Mouse (Mus musculus): ENCODE results near the gene Mgat4a.

The Mgat4a gene

DNA sequence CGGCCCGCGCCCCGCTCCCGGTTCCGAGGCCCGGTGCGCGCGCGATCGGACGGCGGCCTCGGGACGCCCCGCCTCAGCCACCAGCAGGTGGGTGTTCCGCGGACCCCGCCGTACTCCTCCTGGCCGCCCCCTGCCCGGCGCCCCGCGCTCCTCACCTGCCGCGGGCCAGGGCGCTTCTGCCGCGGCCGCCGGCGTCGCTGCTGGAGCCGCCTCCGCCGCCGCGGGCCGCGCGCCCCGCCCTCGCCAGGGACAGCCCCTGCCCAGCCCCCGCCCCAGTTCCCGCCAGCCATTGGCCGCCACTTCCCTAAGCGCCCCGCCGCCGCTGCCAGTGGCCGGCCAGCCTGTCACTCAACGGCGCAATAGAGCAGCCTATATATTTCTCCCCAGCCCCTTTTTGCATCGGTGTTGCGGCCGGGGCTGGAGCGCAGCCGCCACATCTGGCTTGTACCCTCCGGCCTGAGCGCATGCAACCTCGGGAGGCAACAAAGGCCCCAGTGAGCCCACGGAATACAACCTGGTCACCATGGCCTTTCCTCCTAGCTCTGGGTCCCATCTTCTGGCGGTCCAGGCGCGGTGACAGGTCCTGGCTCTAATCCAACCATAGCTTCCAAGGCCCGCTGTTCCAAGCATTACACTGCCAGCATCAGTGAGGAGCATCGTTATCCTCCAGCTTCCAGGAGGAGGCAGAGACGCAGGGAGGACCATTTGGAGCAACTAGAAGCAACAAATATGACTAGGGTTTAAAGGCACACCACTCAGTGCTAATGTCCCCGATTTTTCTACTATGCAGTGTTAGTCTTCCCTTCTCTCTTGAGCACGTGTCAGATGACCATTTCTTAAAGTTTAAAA is at the start of gene Mgat4a:
Gene Mgat4a, minus strand, starts transcription at position 207 of the 849 bp plus-strand sequence.
- peak; percentile 57 to 89 for DNase-seq (ENCODE audit: low spot score in 2 of 2)

DNA sequence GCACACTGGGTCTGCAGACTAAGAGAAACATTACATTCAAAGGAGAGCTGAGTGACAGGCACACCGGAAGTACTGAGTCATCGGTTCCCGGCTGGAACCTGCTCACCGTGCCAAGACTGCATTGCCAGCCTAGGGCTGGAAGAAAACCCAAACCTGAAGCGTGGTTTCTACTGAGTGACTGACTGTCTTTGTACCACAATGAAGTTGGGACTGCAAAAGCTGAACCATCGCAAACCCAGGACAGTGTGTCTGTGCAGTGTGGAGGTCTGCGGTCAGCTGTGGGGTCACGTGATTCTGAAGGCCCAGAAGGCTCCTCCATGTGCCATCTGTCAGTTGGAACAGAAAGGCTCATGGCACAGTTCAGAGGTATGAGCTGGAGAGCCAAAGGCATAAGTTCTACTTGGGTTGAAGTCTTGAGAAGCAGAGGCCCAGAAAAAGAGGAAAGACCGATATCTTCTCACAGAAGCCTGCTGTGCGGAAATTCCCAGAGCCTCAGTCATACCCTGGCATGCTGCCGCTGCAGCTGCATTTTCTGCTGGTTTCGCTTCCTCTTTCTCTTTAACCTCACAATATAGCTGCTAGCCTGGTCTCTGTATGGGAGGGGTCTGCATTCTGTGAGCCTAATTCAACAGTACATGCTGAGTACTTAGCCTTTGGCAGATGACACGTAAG is 45.1 kb upstream of the Mgat4a start:
- DNase-seq (ENCODE audit: low spot score in 2 of 2): peak; percentile 19 to 69

DNA sequence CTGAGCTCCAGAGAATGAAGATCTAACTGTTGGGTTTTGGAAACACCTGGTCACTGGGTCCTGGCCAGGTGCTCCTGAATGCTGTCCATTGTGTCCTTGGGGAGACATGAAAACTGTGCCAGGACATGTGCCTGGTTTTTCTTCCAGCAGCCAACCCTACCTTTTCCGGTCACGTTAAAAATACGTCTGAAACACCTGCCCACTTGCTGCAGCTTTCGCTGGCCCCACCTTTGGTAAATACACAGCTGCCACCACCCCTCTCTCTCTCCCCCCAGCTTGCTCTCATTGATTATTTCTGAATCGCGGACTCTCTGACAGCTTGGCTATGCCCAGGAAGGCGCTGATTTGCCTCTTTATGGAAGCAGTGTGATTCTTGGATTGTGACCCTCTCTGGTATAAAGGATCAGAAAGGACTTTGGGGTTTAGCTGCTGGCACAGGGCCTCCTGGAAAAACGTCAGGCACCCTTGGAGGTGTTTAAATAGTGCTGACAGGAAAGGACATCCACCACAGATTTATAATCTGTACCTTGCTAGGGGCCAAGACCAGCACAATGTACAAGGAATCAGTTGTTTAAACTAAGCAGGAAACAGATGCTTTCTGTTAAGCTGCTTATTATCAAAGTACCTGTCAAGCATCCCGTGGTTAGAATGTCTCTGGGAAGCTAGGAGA is 43.1 kb upstream of the Mgat4a start:
- DNase-seq (ENCODE audit: low spot score in 2 of 2): no peak

DNA sequence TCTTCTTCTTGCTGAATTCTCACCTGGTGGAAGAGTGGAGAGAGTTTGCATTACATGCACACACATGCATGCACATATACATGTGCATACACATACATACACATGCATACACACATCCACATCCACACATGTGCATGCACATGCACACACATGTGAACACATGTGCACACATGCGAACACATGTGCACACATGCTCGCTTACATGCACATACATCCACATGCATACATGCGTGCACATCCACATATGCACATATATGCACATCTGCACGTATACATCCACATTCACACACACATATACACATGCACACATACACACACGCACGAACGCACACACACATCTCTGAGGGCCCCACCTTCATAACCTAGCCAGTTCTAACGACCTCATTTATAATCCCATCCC is 42.4 kb upstream of the Mgat4a start:
- DNase-seq (ENCODE audit: low spot score in 2 of 2): no peak

DNA sequence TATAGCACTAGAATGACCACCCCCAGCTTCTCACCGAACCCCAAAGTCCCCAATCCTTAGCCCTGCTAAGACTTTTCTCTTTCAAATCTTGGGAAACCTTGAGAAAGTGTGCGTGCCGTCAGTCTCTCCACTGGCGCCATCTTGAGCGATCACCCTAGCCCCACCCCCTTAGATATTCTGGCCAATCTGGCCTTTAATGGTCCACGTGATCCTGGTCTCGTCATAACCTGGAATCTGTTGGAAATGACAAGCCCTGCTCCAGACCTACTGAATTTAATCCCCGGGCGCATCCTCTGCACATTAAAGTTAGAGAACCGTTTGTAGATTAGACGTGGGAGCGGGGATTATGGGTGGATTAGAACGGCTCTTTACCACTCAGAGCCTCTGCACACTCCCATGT is 38.9 kb upstream of the Mgat4a start:
- DNase-seq (ENCODE audit: low spot score in 2 of 2): no peak

DNA sequence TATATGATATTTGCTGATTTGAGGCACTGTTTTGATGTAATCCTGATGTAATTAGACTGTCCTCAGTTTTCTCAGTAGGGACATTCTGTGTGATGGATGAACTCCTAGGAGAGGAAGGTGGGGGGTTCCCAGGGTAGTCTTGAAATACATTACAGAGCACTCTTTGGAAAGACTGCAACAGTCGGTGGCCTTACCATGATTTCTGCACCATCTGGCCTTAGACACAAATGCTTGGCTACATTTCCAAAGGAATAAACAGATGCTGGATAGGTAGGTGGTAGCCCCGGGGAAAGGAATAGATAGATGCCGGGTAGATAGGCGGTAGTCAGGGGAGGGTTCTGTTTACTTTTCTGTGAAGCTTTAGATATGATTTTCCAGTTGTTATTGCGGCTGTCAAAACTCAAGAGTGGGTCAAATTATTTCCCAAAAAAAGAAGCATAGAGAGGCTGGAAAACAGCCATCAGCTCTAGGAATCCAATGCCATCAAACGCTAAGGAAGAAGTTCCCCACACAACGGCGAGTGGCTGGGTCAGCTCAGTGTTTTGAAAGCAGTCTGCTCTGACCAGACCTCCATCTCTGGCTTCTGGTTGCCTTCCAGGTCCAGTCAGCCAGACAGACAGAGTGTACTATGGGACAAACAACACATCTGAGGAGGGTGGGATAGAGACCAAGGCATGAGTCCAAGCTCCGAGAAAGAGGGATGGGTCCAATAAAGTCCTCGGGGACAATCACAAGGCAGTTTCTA is 31.9 kb upstream of the Mgat4a start:
- DNase-seq (ENCODE audit: low spot score in 2 of 2): no peak

DNA sequence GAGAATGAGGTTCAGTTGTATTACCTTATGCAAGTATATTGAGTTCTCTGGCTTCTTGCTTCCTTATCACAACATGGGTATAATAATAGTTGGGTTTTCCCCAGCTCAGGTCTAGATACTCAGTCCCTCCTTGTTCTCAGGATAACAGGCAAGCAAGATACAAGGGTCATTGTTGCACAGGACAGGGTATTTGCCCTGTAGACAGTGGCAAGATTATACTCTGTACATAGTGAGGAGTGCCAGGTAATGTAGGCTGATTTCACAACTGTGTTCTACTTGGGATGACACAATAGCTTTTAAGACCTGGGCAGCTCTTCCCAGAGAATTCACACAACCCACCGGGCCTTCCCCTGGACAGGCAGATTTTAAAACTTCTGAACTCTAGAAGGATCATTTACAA is 27.6 kb upstream of the Mgat4a start:
- DNase-seq (ENCODE audit: low spot score in 2 of 2): no peak

DNA sequence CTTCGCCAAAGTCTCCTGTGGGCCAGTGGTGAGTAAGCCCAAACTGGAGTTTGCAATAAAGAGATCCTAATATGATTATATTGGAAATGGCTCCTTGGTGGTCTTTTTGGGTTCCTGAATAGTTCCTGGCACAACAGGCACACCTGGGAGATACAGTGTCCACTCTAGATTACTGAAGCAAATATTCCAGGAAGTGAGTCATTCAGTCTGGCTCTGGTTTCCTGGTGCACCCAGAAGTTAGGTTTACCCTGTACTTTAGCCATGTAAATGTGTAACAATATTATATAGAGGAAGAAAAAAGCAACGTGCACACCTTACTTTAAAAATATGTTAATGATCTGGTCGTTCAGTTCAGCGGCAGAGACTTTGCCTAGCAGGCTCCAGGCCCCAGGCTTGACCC is 25.9 kb upstream of the Mgat4a start:
- no peak for DNase-seq (ENCODE audit: low spot score in 2 of 2)

DNA sequence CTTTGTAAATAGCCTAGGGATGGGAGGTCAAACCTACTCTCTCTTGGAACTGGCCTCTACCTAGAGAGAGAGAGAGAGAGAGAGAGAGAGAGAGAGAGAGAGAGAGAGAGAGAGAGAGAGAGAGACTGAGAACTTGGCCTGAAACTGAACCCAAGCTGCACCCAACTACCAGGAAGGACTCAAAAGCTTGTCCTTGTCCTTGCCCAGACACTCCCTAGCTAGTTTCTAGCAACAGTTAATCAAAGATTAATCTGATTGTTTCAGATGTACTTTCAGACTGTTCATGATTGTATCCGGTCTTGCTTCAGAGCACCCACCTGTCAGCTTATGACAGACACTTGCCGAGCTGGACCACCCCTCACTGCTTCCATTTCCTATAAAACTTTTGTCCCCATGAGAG is 25.5 kb upstream of the Mgat4a start:
- DNase-seq (ENCODE audit: low spot score in 2 of 2): no peak

DNA sequence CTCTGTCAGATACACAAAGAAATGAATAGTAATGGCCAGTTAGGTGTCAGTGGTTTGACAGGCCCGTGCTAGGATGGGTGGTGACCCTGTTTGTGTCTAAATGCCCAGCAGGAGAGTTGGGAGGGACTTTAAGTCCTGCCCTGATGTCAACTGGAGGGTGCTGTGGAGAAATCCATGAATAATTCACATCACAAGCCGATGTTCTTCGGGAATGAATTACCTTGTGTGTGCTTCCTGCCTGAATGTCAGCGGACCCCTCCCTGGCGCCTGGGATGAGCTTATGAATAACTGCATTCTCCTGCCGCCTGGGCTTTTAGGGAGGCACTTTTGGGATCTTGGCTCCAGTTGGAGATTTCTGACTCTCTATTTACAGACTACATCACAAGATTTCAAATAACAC is 24.6 kb upstream of the Mgat4a start:
- no peak for DNase-seq (ENCODE audit: low spot score in 2 of 2)

DNA sequence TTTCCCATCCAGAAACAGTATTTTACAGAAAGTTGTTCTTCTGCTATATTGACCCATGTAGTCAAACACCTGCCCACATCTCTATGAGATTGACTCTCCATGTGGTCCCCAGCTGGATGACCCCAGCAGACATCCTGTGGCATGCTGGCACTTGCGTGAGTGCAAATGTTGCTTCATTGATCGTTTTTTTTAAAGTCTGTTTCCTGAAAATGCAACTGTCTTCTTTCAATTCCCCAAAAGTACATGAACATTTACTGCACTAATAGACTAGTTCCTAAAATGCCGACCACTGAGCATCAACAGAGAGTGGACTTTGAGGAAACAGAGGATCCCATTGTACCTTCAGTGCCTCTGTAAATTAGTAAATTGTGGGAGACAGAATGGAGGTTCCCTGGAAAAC is 21.1 kb upstream of the Mgat4a start:
- peak in 1 of 2 experiments; percentile 23 for DNase-seq (ENCODE audit: low spot score in 2 of 2)

DNA sequence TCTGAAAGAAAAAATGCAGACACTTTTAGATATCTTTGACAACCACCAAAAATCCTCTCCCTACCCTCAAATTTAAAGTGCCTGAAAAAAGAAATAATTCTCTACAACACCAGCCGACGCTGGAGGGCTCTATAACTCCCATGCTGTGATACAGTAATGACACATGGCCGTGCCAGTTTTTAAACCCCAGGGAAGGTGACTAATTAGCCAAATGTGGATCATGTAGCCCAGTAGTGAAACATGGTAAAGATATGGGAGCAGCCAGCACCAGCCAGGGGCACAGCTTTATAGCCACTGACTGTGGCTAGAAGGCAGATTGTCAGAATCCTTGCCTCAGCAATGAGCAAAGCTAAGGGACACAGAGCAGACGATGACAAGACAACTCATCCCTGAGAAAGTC is 19.5 kb upstream of the Mgat4a start:
- no peak for DNase-seq (ENCODE audit: low spot score in 2 of 2)

DNA sequence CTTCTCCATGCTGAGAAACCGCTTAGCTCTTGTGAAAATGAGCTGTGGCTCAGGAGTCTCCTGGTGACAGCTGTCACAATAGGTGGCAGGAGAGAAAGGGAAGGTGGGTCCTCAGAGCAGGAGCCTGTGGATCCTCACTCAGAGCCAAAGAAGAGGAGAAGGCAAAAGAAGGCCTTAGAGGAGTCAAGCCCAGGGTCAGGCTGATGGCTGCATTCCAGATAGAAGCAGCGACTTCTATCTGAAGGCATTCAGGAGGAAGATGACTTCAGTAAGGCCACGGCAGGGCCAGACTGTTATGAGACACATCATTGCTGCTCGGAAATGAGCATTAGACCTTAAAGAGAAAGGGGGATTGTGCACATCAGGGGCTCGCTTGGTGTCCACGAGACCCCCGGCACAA is 11.2 kb upstream of the Mgat4a start:
- no peak for DNase-seq (ENCODE audit: low spot score in 2 of 2)

DNA sequence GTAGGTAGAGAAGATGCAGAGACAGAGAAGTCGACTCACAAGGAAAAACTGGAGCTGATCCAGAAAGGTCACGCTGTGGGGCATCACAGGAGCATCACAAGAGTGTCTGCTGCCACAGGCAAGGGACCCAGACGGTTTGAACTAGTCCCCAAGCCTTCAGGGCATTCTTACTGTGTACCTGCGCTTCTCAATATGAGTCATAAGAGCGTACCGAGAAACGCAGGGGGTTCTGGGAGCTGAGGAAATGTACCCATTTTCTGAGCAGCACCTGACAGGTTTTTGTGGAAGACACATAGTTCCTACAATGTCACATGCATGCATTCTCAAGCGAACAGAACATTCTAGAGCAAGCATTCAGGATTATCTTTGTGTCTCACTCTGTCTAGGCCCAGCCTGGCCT is 8.7 kb upstream of the Mgat4a start:
- no peak for DNase-seq (ENCODE audit: low spot score in 2 of 2)

DNA sequence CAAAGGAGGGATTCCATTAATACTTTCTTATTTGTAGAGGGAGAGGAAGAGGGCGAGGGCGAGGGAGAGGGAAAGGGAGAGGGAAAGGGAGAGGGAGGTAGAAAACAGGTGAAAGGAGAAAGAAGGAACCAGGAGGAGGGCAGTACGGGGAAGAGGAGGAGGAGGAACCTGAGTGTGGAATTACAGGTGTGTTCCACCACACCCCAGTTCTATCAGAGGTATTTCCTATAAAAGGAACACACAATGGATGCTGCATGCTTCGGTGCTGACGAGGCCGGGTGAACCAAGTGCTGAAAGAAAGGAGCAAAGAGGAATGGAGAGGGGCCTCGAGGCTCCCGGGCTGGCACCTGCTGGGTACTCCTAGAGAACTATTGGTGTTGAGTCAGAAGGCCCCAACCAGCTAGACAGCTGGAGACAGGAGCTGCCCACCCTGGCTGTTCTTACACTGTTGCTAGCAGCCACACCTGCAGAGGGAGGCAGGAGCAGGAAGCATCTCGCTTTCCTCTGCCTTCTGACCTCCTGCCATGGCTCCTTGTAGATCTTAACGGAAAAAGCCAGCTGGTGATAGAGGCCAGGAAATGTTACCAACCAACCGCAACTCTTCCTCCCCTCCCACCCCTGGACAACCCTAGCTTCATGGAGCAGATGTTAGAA is 5.7 kb upstream of the Mgat4a start:
- no peak for DNase-seq (ENCODE audit: low spot score in 2 of 2)

DNA sequence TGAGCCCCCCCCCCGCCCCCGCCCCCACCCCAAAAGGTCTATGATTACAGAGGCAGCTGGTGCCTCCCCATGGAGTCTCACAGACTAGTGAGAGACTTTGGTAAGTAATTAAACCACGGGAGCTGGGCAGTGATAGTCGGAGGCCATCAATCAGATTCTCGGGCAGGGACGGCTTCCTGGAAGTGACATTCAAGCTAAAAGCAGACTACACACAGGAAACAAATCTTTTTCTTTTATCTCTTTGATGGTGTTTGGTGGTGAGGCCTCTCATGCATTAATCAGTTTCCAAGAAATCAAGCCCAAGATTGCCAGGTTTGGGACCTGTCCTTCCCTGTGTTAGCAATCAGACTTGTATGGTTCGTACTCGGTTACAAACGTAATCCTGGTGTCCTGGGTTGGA is 3.4 kb upstream of the Mgat4a start:
- DNase-seq (ENCODE audit: low spot score in 2 of 2): no peak

DNA sequence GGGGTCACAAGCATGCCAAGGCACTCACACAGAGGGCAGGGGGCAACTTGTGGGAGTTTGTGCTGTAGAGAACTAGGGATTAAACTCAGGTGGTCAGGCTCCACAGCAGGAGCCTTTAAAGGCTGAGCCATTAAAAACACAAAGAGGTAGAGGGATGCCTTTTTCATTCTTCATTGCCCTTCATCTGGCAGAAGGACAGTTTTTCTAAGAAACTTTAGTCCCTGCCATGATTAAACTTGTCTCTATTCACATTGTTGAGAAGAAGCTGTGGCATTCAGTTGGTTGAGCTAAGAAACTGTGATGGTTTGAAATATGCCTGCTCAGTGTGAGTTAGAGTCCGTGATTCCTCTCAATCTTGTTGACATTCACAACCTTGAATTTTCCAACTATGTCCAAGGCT is 2.2 kb upstream of the Mgat4a start:
- DNase-seq (ENCODE audit: low spot score in 2 of 2): no peak

DNA sequence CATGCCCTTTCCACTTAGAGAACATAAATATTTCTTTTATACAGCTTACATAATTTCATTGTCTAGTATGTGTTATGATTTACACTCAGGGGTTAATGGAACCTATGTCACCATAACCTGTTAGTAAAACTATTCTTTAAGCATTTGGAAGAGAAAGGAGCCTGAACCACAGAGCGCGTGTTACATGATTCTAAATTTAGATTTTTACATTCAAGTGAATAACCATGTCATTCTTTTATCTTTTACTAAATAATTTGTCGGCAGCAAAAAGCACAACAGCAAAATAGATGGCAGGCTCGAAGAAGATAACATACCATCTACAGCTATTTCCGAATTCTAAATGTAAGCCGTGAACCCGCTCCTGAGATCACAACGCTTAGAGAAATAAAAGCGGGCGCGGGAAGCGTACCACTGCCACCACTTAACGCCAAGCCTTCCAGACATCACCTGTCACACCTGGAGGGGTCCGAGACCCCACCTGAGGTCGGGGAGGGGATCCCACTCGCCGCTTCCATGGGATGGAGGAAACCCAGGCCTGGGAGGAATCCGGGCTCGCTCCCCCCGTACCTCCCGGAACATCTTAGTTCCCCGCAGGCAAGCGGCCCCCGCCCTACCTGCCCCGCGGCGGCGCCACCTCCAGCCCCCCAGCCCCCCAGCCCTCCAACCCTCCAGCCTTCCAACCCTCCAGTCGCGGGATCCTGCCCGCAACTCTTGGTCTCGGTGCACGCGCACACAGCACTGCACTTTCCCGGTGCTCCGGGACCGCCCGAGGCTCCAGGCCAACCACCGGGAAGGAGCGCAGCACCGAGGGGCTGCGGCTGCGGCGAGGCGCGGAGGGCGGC is 627 bp downstream of the Mgat4a start:
- DNase-seq (ENCODE audit: low spot score in 2 of 2): peak; percentile 15 to 27

DNA sequence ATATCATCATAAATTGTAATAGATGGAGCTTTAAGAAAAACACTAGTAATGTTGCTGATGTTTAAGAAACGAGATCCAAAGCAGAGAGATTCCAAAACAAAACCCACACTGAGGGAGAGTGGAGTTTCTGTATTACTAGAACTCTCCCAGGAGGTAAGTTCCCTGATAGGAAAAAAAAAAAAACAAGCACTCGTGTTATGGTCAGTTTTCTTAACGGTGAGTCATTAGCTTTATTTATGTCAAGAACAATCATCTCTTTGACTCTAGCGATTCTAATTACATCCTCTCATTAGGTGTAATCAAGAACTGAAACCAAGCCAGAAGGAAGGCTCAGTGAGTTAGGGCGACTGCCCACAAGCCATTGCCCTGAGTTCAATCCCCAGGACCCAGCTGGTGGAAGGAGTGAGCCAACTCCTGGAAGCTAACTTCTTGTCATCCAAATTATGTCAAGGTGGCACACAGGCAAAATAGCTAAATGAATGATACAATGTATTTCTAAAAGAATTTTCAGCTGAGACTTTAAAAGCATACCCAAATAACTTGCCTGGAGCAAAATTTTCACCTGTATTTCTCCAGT is 6.2 kb downstream of the Mgat4a start:
- DNase-seq (ENCODE audit: low spot score in 2 of 2): no peak

DNA sequence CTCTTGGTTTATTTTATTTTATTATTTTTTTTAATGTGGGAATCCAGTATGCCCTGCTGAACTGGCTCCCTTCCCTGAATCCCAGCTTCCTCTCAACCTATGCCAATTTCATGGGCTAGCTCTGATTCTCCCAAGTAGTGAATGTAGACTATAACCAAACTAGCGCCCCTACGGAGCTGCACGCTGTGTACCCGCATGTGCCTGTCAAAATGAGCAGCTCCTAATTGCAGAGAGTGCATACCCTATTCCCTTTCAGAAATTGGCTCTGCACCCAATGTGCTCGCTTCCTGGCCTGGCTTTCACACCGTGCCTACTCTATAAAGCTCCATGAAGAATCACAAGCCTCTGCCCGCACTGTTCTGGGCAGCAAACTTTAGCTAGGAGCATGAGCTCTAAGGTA is 7.6 kb downstream of the Mgat4a start:
- DNase-seq (ENCODE audit: low spot score in 2 of 2): no peak

DNA sequence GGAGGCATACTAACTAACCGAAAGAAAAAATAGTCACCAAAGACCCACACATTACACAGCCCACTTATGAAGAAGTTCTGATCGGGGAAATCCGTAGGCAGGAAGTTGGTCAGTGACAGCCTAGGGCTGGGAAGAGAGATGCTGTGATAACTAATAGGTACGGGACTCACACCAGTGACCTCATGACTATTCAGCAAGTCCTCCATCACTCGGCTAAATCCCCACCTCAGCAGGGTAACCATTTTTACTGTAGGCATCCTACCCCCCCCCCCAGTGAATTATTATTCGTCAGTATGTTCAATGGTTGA is 8.3 kb downstream of the Mgat4a start:
- no peak for DNase-seq (ENCODE audit: low spot score in 2 of 2)
